Mouse (Mus musculus) telencephalon, adult 2 months (tissue): ENCODE data around the gene Slc1a3.

ENCODE experiments used
- DNase-seq: peaks from one replicate; pipeline ENCODE4 v3.0.0-alpha.2; 2011; ENCODE audit warnings: low read depth, low spot score

The Slc1a3 gene

DNA sequence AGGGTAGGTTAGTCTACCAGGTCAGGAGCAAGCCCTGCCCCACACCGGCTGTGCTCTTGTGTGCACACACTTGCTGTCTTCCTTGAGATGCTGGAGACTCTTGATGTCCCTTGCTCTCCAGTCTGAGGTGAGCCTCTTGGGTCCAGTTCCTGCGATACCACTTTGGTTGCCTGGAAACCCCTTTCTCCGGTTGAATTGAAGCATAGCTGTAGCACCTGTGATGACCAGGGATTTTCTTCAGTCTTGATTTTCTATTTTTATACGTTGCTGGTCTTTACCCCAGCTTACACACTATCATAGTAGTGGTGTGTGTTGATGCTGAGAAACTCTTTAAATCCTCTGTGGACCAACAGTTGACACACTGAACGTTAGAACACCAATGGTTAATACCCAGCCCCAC lies 95.9 kb downstream of the Slc1a3 start:
- no peak for DNase-seq

DNA sequence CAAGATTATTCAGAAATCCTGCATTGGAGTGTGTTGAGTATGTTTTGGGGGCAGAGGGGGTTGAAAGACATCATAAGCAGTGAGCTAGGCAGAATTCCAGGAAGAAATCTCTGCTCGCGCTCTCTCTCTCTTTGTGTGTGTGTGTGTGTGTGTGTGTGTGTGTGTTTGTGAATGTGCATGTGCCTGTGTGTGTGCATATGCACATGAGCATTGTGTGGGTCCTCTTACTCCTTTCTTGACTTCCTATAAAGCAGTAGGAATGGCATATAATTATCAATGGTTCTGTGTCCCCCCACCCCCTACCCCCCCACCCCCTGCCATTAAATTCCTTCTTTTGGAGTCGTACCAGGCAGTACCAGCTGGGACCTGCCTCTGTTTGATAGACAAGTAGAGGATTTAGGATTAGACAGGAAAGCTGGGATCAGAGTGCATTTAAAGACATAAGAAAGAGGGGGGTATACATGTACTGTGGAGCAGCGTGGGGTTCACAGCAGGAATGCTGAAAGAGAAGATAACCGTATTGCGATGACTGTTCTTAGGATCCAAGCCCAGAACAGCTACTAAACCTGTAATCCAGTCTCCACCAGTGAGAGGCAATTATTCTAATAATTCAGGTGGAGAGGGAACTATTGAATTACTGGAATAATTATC lies 104.9 kb downstream of the Slc1a3 start:
- no peak for DNase-seq

DNA sequence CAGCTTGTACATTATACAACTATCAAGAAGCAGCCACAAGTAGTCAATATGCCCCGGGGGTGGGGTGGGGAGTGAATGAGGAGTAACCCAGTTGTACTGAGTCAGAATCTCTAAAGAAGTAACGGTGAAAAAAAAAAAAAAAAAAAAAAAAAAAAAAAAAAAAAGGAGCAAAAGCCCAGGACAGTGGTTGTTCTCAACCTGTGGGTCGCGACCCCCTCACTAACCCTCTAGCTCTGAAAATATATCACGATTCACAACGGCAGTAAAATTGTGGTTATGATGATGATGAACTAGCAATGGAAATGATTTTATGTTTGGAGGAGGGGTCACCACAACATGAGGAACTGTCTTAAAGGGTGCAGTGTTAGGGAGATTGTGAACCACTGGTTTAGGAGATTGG lies 108.2 kb downstream of the Slc1a3 start:
- DNase-seq = no peak

DNA sequence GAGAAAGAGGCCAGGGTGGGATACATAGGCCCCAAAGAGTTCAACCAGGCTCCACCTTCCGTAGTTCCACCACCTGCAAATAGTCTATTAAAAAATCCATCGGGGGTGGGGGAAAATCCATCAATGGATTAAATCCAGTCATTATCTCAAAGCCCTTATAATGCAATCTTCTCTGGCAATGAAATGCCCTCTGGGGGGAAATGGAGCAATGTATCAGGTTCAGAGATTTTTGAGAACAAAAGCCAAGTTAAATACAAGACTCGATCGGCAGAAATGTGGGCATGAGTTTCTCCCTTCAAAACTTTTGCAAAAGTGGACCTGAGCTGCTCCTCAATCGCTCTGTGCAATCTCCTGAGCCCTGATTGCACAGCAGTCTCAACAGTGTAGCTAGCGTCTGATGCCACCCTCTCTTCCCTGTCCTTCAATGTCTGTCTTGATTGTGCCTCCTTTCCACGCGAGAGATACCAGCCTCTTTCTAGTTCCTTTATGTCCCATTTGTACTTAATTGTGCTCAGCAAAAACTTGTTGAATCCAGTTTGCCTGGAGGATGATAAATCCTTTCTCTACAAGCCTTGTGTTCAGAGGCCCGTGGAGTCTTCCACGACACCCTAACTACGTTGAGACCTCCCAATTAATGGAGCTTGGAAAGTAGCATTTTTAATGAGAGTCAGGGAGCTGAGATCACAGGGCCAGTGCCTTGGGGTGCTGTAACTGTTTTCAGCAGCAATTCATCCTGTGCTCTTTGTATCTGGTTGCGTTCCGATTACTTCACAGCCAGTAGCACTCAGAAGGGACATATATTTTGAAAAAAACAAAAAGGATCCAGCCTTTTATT lies 109.0 kb downstream of the Slc1a3 start:
- no peak for DNase-seq

DNA sequence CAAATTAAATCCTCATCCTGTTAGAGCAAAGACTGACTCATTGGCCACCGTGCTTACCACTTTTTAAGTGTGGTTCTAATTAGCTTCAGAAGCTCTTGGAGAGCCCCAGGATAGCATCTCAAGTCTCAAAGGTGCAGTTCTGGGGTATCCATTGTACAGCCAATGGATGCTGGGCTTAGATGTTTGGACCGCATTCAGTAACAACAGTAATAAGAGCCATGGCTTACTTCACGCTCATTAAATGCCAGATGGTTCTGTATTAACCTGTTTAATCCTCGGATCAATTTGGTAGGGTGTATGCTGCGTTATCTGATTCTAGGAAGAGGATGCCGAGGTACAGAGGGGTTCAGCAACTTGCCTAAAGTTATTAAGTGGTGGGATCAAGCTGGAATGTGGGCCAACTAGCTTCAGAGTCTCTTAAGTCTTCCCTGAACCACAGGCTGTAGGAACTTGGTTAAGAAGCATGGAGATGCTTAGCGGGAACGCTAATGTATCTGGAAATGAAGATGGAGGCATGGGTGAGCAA lies 114.1 kb downstream of the Slc1a3 start:
- no peak for DNase-seq

DNA sequence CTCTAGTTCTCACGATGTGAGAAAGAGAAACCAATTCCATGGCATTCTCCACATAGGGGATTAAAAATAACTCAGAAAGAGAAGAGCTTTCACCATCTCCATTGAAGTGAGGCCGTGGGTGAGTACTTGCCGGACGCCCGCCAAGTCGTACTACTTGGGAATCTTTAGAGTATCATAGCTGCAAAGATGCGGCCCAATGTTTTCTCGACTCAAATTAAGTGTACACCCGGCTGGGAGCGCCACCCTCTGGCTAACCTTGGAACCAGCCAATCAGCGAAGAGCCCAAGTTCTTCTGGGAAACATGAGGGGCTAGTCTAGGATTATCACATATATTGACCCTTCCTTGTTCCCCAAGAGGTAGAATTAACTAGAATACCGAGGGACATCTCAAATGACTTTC lies 115.3 kb downstream of the Slc1a3 start:
- peak; percentile 19 for DNase-seq

DNA sequence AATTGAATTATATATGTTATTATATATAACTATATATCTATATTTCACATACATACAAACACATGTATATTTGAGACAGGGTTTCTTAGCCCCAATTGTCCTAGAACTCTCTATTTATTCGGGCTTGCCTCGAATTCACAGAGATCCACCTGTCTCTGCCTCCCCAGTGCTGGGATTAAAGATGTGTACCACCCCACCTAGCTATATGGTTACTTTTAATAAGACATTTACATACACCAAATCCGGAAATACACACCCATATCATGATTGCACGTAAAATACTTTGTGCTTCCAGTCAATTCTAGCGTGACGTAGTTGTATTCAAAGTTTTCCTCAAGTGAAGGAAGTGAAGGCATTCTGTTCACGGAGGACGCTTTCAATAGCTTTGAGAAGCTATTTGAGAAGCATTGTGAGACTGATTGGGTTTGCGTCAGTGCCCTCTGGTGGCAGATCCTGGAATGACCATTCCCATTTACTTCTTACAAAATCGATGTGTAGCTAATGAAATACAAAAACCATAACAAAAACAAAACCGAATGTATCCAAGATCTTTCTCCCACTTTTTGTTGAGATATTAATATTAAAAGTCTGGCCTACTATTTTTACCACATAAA lies 121.0 kb downstream of the Slc1a3 start:
- DNase-seq = peak; percentile 75

DNA sequence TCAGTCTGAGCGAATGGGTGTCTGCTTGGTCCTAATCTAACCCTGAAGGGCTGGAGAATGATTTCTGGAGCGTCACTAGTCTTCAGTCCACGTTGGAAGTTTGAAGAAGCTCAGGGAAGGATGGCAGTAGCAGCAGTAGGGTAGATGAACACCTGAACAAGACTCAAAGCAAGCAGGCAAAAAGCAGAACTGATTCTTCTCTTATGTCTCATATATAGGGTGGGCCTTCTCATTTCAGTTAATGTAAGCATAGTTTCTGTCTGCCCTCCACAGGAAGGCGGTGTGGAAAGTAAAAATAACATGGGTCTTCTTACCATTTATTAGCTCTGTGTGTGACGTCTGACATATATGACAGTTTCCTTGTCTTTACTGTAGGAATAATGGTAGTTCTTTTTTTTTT lies 122.5 kb downstream of the Slc1a3 start:
- DNase-seq = no peak

DNA sequence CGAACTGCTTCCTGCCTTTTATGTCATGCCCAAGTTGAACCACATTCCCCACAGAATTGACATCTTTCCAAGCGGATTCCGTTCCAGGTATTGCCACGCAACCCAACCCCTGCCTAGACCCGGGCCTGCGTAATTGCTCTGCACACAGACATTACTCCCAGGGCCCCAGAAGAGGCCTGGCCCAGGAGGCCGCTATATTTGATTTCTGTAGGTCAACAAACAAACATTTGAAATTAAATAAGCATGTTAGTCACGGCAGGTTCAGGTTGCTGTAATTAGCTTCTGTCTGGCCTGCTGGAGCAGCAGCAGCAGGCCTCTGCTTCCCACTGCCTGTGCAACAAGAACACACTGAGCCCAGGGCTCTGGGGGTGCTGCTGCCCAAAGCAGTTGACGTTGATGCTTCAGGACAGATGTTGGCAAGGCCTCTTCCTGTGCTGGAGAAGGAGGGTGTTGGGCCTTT lies 123.7 kb downstream of the Slc1a3 start:
- DNase-seq = no peak
